Mouse (Mus musculus): ENCODE measurements around the gene Vegfa.

Gene Vegfa

DNA sequence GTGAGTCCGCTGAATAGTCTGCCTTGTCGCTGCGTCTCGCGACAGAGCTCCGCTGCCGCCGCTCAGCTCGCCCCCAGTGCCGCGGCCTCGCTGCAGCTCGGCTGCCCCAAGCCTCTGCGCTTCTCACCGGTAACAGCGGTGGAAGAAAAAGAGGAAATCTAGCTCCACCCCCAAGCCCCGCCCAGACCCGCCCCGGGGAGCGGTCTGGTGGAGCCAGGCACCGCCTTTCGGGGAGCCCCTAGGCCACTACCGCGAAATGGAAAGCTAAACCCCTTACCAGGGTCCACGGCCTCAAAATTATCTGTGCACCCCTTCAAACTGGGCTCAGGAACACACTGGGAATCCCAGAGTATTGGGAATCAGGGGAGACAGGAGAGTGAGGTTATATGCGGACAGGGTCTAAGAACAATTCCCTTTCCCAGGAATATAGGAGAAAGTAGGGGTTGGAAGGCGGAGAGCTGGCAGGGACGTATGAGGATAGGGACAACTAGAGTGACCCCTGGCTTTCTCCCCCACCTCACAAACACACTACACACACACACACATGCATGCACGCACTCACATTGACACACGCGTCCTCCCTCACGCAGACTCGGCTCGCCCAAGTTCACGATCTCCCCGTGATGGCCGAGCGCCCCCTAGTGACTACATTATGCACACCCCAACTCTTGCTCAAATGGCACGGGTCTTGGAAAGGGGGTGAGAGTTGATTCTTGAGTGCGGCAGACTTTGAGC lies at the start of gene Vegfa:
Gene Vegfa (minus strand): TSS at position 113 of the 735 bp plus-strand sequence.
- peak; percentile 91 for DNase-seq

GRCm38 (mm10) chr17:46081657-46082056 lies 49.5 kb upstream of the Vegfa start:
- DNase-seq, result no peak

- no peak for DNase-seq
Observed at GRCm38 (mm10) chr17:46081042-46081441, 48.9 kb upstream of the Vegfa start.

- DNase-seq, result no peak
Observed at GRCm38 (mm10) chr17:46080388-46080787, 48.2 kb upstream of the Vegfa start.

DNA sequence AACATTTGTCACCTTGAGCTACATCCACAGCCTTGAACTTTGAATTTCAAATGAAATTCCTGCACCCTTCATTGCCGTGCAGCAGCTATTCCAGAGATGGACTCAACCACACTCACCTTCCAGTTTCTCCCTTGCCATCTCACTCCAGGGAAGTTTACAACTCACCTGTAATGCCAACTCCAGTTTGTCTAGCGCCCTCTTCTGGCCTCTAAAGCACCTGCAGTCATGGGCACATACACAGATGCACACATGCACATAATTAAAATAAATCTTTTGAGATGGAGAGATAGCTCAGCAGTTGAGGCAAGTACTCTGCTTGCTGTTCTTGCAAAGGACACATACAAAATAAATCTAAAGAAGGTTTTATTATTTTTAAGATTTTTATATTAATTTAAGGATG lies 46.9 kb upstream of the Vegfa start:
- DNase-seq, result no peak

GRCm38 (mm10) chr17:46077921-46078534 lies 45.9 kb upstream of the Vegfa start:
- DNase-seq, result no peak

GRCm38 (mm10) chr17:46076260-46076551 lies 44.0 kb upstream of the Vegfa start:
- DNase-seq, result no peak

- DNase-seq, result no peak
Observed at GRCm38 (mm10) chr17:46075551-46076259, 43.5 kb upstream of the Vegfa start.

DNA sequence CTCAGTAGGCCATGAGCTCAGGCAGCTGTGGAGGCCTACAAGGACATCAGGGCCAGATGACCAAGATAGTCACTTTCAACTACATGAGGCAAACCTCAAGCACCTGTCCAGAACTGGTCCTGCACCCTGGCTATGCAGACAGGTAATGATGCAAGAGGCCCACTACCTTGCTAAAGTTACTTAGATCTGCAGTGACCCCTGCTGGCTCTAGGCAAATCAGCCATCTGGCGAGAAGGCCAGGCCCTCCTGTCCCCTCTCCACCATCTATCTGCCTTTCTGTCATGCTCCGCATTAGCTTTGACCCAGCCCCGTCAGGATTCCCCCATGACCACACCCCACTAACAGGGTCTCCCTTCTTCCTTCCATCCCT lies 42.9 kb upstream of the Vegfa start:
- DNase-seq, result no peak

- DNase-seq, result no peak
Observed at GRCm38 (mm10) chr17:46074398-46075115, 42.4 kb upstream of the Vegfa start.

GRCm38 (mm10) chr17:46073730-46074301 lies 41.6 kb upstream of the Vegfa start:
- DNase-seq, result peak; percentile 52

- DNase-seq, result no peak
Observed at GRCm38 (mm10) chr17:46071531-46071930, 39.4 kb upstream of the Vegfa start.

GRCm38 (mm10) chr17:46070046-46070445 lies 37.9 kb upstream of the Vegfa start:
- DNase-seq, result no peak

DNA sequence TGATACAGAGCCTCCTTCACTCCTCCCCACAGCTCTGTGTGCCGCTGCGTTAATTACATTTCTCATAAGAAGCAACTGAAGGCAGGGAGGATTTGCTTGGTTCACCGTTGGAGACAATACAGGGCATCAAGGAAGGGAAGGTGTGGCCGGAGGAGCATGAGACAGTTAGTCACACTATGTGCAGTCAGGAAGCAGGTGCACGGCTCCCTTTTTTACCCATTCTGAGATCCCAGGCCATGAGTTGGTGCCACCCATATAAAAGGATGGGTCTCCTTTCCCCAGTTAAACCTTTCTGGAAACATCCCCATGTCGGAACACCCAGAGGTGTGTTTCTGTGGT lies 31.8 kb upstream of the Vegfa start:
- no peak for DNase-seq

DNA sequence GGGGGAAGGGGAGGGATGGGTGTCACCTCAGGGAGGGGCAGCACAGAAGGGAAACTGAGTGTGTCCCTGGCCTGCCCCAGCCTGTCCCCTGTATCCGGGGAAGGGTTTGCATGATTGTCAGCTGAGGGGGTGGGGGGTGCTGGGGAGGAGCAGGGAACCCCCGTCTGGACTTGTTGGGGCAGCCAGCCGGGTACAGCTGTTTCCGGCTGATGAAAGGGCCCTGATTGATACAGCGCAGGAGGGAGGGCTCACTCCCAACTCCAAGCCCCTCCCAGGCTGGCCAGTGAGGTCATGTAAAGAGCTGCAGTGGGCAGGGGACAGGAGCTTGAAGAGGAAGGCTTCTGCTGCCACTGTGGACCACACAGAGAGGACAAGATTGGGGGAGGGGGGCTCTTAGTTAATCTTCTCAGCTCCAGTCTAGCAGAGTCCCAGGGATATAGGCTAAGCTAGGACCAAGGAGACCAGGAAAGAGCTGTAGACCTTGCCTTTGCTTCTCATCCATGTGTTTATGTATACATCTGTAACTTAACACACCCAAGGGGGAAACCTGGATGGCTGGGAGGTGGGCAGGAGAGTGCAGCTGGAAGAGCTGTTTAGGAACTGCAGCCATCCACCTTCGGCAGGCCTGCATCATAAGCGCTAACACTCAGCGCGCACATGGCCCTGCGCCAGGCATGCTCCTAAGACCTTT lies 31.3 kb upstream of the Vegfa start:
- no peak for DNase-seq

DNA sequence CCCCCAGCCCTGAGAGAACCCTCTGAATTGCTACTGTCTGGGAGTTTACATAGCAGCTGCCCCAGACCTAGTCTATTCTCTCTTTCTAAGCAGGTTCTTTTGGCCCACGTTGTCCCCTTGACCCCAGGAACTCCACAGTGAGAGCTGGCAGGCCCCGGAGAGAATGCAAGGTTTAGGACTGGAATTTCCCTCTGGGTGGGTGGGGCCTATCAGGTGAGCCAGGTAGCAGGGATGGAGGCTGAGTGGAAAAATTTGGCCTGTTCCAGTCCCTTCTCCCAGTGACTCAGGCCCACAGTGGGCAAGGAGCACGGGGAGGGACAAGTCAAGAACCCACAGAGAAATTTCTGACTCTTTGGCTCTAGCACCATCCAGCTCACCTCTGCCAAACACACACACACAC lies 28.1 kb upstream of the Vegfa start:
- DNase-seq, result no peak

DNA sequence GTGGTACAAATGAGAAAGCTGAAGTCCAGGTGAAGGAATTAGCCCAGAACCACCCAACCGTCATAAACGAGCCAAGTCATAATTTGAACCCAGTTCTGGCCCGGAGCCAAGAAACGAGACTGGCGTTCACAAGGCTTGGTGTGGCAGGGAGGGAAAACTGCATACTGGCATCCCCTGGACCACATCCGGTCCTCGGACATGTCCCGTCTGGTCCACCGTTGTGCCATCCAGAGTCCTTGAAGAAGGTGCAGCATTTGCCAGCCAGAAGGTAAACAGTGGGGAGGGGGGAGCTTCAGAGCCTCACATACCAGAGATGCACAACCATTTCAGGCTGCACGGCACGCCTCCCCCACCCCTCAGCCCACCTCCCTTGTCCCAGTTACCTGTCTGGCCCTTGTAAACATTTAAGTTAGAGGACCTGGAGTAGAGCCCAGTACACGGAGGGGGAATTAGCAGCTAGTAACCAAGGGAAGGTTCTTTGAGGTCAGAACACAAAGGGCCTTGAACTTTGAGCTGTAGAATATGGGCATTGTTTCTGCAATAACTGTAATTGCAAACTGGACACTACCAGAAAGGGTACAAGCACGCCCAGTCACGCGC lies 27.2 kb upstream of the Vegfa start:
- DNase-seq, result no peak

DNA sequence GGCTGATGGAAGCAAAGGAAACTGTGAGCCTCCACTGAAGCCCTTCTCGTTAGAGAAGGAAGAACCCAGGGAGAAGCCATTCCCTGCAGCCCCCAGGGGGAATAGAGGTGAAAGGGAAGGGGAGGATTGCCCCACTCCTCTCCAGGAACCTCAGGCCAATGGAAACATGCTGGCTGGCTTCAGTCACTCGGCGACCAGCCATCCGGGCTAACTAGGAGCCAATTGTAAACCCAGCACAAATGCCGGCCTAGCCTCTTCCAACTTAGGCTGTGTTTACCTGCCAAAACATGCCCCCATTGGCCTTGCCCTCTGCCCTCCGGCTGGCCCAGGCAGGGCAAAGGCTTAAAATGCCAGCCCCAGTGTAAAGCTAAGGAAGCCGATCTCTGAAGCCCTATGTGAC lies 24.1 kb upstream of the Vegfa start:
- no peak for DNase-seq

DNA sequence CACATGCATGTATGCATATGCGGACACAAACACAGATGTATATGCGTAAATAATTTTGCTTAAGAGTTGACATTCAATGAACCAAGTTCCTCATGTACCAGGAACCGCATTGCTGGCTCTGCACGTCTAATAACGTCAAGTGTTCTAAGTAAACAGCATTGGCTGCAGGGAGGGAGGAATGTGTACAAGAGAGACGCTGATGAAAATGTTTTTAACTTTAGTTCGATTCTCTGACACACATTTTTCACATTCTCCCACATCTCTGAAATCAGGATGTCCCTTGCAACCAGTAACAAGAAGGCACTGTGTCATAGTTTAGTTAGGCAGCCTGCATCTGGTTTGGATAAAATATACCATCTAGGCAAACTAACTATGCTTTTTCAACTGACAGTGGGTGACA lies 23.6 kb upstream of the Vegfa start:
- DNase-seq, result no peak

DNA sequence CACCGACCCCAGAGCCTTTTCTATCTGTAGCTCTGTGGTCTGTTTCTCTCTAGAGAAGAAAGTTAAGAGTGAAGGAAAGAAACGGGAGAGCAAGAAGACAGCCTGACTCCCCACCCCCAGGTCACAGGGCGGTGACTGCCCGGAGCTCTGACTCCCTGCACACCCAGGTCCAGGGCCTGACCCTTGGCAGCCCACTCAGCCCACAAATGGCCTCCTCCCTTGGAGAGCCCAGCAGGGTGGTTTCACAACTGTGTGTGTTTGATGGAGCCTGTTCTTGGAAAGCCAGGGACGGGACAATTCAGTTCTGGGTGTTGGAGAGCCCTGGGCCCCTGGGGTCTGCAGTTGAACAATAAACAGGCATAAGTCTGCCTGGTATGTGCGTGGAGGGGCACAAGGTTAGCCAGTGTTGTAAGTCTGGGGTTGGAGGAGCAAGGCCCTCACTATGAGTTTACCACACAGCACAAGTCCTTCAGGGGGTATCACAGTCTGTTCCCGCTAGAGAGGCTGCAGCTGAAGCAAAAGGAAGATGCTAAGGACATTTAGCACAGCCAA lies 21.2 kb upstream of the Vegfa start:
- no peak for DNase-seq

- DNase-seq, result peak; percentile 18
Observed at GRCm38 (mm10) chr17:46052146-46052545, 20.0 kb upstream of the Vegfa start.

- DNase-seq, result peak; percentile 63
Observed at GRCm38 (mm10) chr17:46051356-46051755, 19.2 kb upstream of the Vegfa start.

All from cerebellum, adult 9-11 months (tissue).